Mouse (Mus musculus) lung, postnatal 25 days (tissue): Measurements from ENCODE around the gene Duoxa2.
"Not testable (repeated sequence)": the region's sequence is repeated elsewhere in the genome, so short reads cannot be mapped to it uniquely, and the experiment has no call there.

Experiments used
- DNase-seq: peaks from one replicate; pipeline ENCODE4 v3.0.0; 2022; ENCODE audit warnings: low spot score

Duoxa2 gene

DNA sequence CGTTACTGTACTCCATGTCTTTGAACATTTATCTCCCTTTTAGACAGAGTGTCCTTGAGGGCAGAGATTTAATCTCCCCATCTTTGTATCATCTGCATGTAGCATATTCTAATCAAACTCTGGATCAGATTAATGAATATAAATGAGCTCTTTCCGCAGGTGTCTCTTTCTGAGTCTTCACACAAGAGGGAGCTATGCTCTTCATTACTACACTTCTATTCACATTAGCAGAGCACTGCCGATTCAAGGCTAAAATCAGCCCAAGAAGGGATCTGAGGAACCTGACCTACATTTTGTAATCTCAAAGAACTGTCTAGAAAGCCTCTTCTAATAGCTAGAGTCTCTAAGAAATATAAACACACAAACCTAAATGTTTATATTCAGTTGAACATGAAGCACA, 10.9 kb downstream of the Duoxa2 start:
- no peak for DNase-seq

DNA sequence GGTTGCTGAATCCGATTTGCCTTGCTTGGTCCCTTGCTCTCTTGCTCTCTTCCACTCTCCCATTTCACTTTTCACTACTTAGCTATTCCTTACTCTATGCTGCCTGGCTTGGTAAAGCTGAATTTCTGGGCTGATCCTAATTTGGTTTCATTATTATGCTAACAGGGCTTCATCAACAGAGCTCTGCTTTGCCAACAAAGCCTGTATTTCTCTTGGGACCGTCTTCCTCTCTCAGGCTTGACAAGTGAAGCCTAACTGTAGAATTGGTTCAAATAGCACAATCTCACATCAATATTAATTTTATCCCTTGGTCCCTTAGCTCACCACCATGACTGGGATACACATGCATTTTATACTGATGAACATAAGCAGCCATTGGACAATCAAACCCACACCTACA, 12.9 kb downstream of the Duoxa2 start:
- no peak for DNase-seq

DNA sequence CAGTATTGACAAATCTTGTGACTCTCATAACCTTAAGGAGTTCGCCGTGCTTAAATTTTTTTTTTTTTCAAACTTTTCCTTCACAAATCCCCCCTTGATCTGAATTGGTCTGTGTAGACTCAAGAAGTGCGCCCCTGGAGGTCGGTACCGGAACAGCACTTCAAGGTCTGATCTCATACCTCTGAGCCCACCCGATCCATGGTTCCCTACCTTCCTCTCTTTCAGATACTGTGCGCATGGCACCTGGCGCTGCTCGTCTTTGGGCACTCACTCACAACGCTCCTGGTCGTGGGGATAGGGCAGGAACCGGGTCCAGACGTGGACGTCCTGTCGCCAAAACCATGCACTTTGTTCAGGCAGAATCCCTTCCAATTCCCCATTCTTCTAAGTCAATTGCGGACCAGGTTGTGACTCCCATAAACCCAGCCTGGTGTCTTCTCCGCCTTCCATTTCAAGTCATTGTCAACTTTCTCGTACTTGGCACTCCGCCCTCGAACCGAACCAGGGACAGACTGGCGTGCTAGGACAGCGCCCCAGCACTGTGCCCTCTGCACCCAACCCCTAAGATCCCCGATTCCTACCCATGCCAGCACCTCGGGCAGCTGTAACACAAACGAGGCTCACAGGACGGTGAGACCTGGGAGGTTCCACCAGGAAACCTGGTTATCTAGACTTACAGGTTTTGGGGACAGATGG, 14.2 kb downstream of the Duoxa2 start:
- peak; percentile 34 for DNase-seq

DNA sequence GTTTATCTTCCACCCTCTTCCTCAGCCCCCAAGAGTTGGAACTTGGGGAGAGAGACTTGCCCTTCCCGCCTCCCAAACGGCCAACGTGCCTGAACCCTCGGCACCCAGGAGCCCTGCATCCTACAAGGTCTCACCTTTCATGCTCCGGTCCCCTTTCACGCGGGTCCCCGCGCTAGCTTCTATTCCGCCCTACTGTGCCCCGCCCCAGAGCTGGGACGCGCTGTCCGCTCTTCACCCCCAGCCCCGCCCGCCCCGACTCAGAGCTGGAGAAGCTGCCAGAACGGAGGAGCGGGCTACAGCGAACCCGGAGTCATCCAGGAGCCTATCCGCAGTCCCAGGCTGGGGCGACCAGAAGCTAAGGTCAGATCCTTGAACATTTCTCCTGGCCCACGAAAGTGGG, 14.8 kb downstream of the Duoxa2 start, which contains the start of gene Duoxa1:
Gene Duoxa1 (minus strand): TSS at position 195 of the 400 bp plus-strand sequence.
- DNase-seq = no peak

DNA sequence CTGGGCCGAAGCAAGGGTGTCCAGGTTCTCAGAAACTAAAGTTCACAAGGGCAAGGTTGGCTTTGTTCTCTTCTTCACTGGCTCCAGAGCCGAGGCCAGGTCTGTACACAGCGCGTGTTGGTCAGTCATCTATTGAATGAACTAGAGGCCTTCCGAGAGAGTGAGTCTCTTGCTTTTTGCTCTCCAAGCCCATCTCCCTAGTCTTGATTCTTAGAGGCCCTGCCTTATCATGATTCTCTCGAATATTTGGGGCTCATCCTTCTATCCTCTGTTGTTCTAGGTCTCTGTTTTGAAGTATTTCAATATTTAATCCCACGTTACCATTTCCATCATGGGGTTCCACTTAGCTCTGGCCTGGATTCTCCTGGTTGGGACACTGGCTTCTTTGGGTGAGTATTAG, 16.7 kb downstream of the Duoxa2 start, which contains the start of gene Duox1:
Gene Duox1 (plus strand): TSS at position 301 of the 400 bp plus-strand sequence.
- no peak for DNase-seq

DNA sequence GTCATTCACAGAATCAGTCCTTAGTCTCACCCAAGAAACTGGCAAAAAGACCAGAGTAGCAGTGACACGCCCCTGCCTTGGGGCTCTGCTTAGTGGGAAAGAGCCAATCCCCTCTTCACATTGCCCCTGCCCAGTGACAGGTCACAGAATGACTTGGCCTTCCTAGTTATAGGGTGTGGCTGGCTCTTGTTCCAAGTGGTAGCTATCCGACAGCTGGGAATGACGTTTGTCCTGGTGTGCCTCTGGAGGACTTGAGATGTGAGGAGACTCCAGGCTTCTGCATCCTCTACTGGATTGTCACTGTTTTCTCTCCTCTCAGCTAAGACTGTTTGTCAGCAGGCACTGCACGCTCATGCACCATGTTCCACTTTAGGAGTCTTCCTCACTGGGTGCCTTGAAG, 18.7 kb downstream of the Duoxa2 start:
- DNase-seq = no peak

DNA sequence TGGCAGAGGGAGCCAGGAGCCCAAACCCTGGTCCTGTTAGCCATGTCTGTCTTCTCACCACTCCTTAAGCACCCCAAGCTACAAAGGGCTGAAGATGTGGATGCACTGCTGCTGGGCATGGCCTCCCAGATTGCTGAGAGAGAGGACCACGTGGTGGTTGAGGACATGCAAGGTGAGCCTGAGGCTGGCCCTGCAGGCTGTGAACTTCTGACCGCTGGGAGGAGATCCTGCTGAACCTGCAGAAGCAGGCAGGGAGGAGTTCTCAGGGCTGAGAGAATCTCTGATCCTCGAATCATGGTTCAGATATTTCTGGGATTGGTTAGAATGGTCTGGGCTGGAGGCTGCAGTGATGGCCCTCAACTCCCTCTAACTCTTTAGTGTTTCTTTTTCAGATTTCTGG, 25.3 kb downstream of the Duoxa2 start:
- no peak for DNase-seq

DNA sequence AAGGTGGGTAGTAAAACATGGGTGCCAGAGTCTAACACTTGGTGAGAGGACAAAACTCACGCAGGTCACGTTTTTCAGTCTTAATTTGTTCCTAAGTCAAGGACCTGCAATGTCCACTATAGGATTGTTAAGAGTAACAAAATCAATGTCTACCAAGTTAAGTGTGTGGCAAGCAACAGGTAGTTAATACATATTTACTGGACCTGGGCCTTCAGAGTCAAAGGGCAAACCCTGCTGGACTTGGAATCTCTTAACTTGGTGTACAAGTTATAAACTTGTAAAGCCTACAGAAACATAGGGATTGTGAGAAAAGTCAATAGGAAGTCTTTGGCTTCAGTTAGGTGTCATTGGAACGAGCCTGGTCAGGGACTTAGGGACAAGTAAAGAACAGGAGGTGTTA, 25.9 kb downstream of the Duoxa2 start:
- DNase-seq = no peak

DNA sequence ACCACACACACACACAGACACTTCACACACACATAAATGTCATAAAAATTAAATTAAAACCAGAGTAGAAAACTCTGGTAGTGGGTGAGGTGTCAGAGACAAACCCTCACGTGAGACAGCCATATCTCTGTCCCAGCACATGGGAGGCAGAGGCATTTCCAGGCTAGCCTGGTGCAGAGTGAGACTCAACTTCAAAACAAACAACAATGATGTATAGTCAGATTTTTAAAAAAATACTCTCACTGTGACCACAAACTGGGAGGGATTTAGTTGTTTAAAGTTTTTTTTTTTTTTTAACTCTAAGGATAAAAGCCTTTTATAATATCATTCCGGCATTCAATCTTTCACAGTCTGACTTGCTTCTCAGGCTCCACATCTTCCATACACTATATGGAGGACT, 26.7 kb downstream of the Duoxa2 start:
- no peak for DNase-seq

DNA sequence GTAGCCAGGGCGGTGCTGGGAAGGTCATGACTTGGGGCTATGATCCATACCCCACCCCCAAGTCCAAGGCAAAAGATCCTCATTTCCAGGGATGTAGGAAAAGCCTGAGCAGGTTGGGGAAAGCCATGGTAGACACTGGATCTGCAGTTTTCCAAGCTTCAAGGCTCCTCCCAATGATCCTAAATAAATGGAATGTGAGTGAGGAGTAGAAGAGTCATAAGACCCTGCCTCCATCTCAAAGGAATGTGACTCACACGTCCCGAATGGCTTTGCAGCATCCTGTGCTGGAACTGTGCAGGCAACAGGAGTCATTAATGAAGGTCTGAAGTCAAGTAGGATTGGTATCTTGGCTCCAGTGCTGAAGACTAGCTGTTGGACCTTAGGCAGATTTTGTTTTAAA, 29.3 kb downstream of the Duoxa2 start:
- DNase-seq = no peak

DNA sequence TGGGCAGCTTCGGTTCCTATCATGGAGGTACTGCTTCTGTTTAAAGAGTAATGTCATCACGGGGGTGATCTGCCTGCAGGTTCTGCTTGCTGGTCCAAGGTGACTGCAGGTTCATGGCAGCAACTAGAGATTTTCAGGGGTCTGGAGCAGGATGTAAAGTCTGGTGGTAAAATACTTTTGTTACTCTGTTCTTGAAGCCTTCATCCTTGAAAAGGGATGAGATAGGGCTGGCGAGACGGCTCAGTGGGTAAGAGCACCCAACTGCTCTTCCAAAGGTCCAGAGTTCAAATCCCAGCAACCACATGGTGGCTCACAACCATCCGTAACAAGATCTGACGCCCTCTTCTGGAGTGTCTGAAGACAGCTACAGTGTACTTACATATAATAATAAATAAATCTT, 31.6 kb downstream of the Duoxa2 start:
- not testable (repeated sequence) for DNase-seq

DNA sequence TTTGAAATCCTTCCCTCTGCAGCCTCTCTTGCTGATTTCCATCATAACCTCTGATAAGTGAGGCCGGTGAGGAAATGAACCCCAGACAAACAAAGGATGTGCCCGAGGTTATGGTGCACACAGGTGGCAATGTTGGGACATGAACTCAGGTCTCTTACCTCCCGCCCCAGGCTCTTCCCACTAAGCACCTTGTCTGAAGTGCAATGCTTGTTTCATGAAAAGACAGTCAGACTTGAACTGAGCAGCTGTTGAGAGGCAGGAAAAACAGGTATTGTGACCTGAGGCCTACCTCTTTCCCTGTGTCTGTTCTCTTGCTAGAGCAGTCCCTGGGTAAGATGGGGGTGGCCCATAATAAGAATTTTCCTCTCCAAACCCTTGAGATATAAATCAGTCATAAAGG, 33.5 kb downstream of the Duoxa2 start:
- no peak for DNase-seq

DNA sequence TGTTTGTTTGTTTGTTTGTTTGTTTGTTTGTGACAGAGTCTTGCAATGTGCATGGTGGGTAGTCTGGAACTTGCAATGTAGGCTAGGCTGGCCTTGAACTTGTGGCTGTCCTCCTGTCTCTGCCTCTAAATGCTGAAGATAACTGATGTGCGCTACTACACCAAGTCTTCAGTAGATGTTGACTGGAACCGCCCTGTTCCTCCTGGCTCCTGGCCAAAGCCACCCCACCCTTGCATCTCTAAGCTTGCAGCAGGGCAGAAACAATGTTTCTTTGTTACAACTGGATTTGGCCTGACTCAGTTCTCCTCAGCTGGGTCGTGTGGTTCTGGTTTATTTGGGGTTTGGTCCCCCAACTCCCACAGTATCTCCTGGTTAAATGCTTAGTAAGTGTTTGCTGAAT, 35.5 kb downstream of the Duoxa2 start:
- DNase-seq = no peak

DNA sequence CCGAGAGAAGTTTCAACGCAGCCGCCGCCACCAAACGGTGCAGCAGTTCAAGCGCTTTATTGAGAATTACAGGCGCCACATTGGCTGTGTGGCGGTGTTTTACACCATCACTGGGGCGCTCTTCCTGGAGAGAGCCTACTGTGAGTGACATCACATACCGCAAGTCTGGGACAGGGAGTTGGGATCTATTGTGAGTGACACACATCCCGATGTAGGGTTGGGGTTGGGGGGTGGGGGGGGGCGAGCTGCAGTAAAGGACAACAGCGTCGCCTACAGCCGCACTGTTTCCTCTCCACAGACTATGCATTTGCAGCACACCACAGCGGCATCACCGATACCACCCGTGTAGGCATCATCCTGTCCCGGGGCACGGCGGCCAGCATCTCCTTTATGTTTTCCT, 38.6 kb downstream of the Duoxa2 start:
- no peak for DNase-seq

DNA sequence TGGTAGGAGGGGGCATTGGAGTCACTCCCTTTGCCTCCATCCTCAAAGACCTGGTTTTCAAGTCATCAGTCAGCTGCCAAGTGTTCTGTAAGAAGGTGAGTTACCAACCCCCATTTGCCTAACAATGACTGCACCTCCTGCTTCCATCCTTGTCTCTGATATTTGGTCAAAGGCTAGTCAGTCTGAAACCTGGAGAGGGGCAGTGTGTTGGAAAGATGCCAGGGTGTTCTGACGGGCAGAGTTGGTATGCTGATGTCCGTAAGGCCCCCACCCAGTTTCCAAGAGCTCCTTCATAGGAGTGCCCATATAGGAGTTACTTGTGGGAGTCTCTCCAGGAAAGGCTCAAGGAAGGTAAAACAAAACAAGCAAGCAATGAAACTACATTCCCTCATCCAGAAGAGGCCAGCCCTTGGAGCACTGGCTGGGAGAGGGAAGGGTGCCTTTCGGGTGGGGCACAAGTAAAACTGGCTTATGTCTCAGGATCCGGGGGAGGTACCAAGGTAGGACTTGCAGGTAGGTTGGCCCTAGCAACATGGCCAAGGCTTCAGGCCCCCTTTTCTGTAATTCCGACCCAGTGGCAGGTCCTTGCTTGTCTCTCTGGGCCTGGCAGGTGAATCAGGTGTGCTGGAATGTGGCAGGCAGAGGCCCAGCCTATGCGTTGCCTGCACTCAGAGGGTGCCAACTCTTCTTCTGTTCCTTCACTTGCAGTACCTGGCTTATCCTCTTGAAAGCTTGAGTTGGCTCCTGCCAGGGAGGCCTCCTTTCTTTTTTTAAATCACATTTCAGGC, 46.6 kb downstream of the Duoxa2 start:
- DNase-seq = no peak

DNA sequence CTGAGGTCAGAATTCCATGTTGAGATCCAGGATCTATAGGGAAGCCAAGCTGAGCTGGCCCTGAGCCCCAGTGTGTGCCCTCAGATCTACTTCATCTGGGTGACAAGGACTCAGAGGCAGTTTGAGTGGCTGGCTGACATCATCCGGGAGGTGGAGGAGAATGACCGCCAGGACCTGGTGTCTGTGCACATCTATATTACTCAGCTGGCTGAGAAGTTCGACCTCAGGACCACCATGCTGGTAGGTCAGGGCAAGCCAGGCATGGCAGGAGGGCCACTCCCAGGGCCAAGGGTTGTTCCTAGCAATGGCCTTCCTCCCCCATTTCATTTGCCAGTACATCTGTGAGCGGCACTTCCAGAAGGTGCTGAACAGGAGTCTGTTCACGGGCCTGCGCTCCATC, 47.5 kb downstream of the Duoxa2 start:
- not testable (repeated sequence) for DNase-seq

DNA sequence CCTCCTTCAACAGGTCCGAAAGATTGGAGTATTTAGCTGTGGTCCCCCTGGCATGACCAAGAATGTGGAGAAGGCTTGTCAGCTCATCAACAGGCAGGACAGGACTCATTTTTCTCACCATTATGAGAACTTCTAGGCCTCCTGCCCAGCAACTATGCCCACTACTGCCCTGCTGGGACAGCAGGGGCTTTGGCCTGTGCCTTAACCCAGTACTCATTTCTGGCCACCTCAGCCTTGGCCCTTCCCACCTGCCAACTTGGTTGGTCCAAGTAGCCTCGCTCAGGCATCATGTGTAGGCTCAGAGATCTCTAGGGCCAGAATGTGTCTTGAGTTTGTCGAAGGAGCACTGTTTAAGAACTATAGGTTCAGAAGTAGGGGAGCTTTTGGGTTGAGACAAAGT, 48.6 kb downstream of the Duoxa2 start:
- no peak for DNase-seq

DNA sequence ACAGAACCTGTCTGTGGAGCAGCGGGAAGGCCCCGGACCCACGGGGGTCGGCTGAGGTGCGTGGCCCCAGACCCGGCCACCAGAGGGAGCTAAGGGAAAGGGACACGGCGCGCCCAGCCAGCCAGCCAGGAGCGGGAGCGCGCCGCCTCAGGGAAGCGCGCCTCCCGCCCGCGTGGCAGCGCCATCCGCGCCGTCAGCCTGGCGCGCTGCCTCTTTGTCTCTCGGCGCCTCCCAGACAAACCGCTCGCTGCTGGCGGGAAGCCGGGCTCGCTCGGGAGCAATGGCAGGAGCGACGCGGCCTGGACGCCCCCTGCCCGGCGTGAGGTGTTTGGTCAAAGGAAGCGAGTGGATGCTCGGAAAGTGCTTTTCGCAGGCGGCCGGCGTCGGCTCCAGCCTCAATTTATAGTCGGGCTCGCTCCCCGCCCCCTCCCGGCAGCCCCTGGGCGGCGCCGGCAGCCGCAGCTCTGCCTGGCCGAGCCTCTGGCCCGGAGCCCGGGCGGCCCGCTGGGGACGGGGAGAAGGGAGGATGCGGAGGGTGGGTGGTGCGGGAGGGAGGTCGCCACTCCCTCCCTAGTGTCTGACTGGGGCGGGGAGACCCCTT, 49.9 kb downstream of the Duoxa2 start:
- DNase-seq = peak; percentile 86

DNA sequence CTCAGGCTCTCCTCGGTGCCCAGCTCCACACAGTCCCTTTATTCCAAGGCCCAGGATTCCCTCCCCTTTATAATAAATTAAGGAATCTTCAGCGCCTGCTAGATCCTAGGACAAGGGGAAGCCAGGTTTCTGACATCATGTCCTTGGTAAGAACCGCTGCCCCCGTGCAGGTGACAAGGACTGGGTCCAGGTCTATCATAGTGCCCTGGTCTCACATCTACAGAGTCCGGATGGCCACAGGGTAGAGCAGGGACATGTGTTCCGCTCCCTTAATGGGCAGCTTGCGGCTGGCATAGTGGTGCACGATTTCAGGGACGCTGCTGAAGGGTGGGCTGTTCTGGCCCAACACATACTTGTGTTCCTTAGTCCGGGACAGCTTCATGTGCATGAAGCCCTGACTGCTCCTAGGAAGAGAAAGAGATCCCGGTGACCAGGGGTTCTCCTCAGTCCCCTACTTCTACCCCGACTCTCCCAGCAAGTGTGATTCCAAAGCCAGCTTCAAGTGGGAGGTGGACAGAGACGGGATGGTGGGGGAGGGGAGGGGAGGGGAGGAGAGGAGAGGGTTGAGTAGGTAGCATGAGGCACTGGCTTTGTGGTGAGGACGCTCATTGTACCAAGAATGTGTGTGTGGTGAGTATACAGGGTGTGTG, 50.6 kb downstream of the Duoxa2 start:
- no peak for DNase-seq

DNA sequence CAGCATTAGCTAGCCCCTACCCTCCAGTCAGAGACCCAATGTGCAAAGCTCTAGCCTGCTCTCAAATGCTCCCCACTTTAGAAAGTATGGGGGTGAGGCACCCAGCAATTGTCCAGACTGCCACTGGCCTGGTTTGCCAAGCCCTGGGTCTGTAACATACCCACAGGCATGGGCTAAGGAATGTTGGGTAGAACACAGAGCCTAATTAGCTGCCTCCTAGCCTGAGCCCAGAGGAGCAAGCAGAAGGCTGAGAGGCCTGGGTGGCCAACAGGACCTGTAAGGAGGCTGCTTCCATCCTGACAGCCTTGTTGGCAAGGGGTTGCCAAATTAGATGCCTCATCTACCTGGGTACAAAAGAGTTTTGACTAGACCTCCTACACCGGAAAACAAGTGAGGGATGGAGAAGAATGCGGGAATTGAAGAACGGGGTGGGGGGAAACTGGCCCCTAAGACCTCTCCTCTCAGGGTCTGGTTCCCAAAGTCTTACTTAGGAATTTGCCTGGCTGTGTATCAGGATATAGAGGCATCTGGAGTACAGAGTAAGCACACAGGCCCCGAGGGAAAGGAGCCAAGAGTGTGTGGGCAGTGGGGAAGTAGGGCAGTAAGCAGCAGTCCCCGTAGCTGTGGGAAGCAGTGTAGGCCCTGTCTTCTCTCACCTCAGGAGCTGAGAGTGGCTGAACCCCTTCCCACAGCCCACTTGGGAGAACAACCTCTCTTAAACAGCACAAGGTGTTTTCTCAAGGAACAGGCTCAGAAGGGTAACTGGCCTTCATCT, 52.6 kb downstream of the Duoxa2 start:
- no peak for DNase-seq

DNA sequence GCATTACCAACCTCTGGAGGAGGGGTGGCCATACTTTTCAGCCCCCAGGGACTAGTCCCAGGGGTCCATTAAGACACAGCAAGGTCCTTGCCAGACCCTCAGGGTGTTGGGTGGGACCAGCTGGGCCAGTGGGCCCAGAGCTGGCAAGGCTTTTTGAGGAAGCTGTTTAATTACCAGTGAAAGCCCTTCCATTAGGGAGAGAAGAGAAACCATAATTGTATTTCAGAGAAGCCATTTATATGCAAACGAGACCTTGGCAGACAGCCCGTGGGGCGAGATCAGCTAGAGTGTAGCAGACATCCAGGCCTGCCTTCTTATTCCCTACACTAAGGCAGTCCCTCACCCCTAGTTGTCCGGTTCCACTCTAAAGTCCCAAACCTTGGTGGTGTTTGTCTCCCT, 53.2 kb downstream of the Duoxa2 start:
- DNase-seq = no peak
